ENCODE assay signal across 34 mouse cellular contexts in the genomic region with DNA sequence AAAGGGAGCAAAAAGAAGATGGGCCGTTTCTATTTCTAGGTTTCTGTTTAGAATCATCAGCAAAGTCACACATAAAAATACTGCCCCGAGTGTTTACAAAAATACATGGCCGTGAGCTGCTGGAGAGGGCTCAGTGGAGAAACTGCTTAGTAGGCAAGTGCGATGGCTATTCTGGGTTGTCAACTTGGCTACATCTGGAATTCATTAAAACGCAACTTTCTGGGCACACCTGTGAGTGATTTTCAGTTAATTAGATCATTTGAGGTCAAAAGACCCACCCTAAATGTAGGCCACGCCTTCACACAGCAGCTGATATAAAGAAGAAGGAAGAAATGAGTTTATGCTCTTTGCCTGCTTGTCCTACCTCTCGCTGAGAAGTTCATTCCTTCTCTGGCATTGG. TPM values are rescaled to one million over a fixed set of nuclear protein-coding genes. Genes with fewer than 3 reads are reported as not detected.
DNase-seq lines count a peak whose midpoint lies in the region; ATAC-seq and TF ChIP-seq lines count a peak whose summit lies in the region.
"Had no signal": no experiment of that assay in that cellular context is flagged by ENCODE, and none has a peak within 500 bp of the region (broad histone marks: within the 10 kb centered on the region; RNA-seq: fewer than 3 reads in every experiment).

No protein-coding gene starts in this region.

- no peak overlapping the region for H3K9ac ChIP-seq in hindbrain, postnatal 0 days (replicated peaks; ENCODE audit: low read length)
- no peak overlapping the region for H3K9ac ChIP-seq in limb, embryonic 13.5 days
- H3K9ac ChIP-seq: forebrain, embryonic 15.5 days; heart, embryonic 13.5 days; hindbrain, embryonic 12.5 days; liver, embryonic 15.5 days; lung, embryonic 14.5 days; midbrain, embryonic 15.5 days; neural tube, embryonic 15.5 days had no signal

- DNase-seq in hindbrain, embryonic 10.5 days (ENCODE audit: low spot score) = peak; percentile 20
- DNase-seq in hindbrain, postnatal 0 days (ENCODE audit: low spot score) = no peak
- peak; percentile 66 for DNase-seq in embryonic facial prominence, embryonic 10.5 days (ENCODE audit: low spot score)
- DNase-seq in forelimb bud, embryonic 11.5 days (ENCODE audit: low read depth, low spot score) = peak; percentile 82
- DNase-seq in frontal cortex, postnatal 10 days (ENCODE audit: low spot score in 2 of 2) = no peak
- no peak for DNase-seq in cerebellum, adult 11 months
- DNase-seq in right cerebral cortex, postnatal 36 days (ENCODE audit: low spot score in 2 of 2) = no peak
- DNase-seq: adrenal gland, postnatal 25 days; cerebellum, adult 2 months; cerebellum, postnatal 14 days; heart, postnatal 10 days; kidney, adult 11 months; kidney, postnatal 14 days; lung, embryonic 14.5 days; lung, postnatal 14 days; thymus, adult 2 months; thymus, postnatal 36 days had no signal

- H3K4me1 ChIP-seq in hindbrain, embryonic 10.5 days (replicated peaks) = peaks cover 6% of the 10 kb centered on the region; the same call in 1 of the 2 replicates
- H3K4me1 ChIP-seq in hindbrain, postnatal 0 days (ENCODE audit: insufficient read depth, low read length) = no peaks in the 10 kb centered on the region
- H3K4me1 ChIP-seq in embryonic facial prominence, embryonic 10.5 days = peaks cover 18% of the 10 kb centered on the region
- peaks cover 22% of the 10 kb centered on the region for H3K4me1 ChIP-seq in limb, embryonic 13.5 days
- H3K4me1 ChIP-seq: forebrain, embryonic 15.5 days; hindbrain, embryonic 12.5 days; liver, embryonic 15.5 days; midbrain, embryonic 15.5 days; neural tube, embryonic 15.5 days had no signal

- H3K27me3 ChIP-seq in hindbrain, embryonic 10.5 days (ENCODE audit: insufficient read depth, poor library complexity, severe bottlenecking) = no peaks in the 10 kb centered on the region; the same call in 1 of the 2 replicates
- H3K27me3 ChIP-seq in hindbrain, postnatal 0 days (ENCODE audit: insufficient read depth, low read length) = no peaks in the 10 kb centered on the region
- no peaks in the 10 kb centered on the region for H3K27me3 ChIP-seq in embryonic facial prominence, embryonic 10.5 days (replicated peaks; ENCODE audit: low read depth, poor library complexity, severe bottlenecking)
- no peaks in the 10 kb centered on the region for H3K27me3 ChIP-seq in limb, embryonic 13.5 days
- H3K27me3 ChIP-seq: forebrain, embryonic 15.5 days; heart, embryonic 13.5 days; hindbrain, embryonic 12.5 days; liver, embryonic 15.5 days; midbrain, embryonic 15.5 days; neural tube, embryonic 15.5 days had no signal

- H3K4me3 ChIP-seq in hindbrain, embryonic 10.5 days = no peak overlapping the region
- H3K4me3 ChIP-seq in hindbrain, postnatal 0 days (ENCODE audit: low read length) = no peak overlapping the region
- no peak overlapping the region for H3K4me3 ChIP-seq in embryonic facial prominence, embryonic 10.5 days
- no peak overlapping the region for H3K4me3 ChIP-seq in limb, embryonic 13.5 days
- H3K4me3 ChIP-seq: erythroblast, embryonic 14.5 days; forebrain, embryonic 15.5 days; heart, embryonic 13.5 days; hindbrain, embryonic 12.5 days; left cerebral cortex, adult 2 months; liver, embryonic 15.5 days; midbrain, embryonic 10.5 days; midbrain, embryonic 15.5 days; neural tube, embryonic 15.5 days had no signal

- no peak overlapping the region for H3K4me2 ChIP-seq in hindbrain, postnatal 0 days (ENCODE audit: low read depth, low read length)
- peak overlapping the region; percentile 31 for H3K4me2 ChIP-seq in limb, embryonic 13.5 days (replicated peaks)
- H3K4me2 ChIP-seq: forebrain, embryonic 15.5 days; heart, embryonic 13.5 days; hindbrain, embryonic 12.5 days; liver, embryonic 15.5 days; lung, embryonic 14.5 days; midbrain, embryonic 15.5 days; neural tube, embryonic 15.5 days had no signal

- H3K27ac ChIP-seq in hindbrain, embryonic 10.5 days = no peak overlapping the region
- H3K27ac ChIP-seq in hindbrain, postnatal 0 days = no peak overlapping the region
- H3K27ac ChIP-seq in embryonic facial prominence, embryonic 10.5 days (replicated peaks) = peak overlapping the region; percentile 52; the same call in 1 of the 2 replicates
- H3K27ac ChIP-seq in limb, embryonic 13.5 days = 0 out of 2 replicates have a peak overlapping the region, but pooled peaks have one; percentile 55
- H3K27ac ChIP-seq: forebrain, embryonic 15.5 days; heart, embryonic 13.5 days; hindbrain, embryonic 12.5 days; left cerebral cortex, adult 2 months; liver, embryonic 15.5 days; midbrain, embryonic 10.5 days; midbrain, embryonic 15.5 days; neural tube, embryonic 15.5 days had no signal

- H3K36me3 ChIP-seq in hindbrain, embryonic 10.5 days = no peaks in the 10 kb centered on the region
- no peaks in the 10 kb centered on the region for H3K36me3 ChIP-seq in hindbrain, postnatal 0 days (ENCODE audit: insufficient read depth, low read length)
- H3K36me3 ChIP-seq in embryonic facial prominence, embryonic 10.5 days (replicated peaks) = no peaks in the 10 kb centered on the region
- no peaks in the 10 kb centered on the region for H3K36me3 ChIP-seq in limb, embryonic 13.5 days
- H3K36me3 ChIP-seq: forebrain, embryonic 15.5 days; heart, embryonic 13.5 days; hindbrain, embryonic 12.5 days; liver, embryonic 15.5 days; midbrain, embryonic 10.5 days; midbrain, embryonic 15.5 days; neural tube, embryonic 15.5 days had no signal

- no peak for TF ChIP-seq CTCF in hindbrain, postnatal 0 days (IDR thresholded peaks at IDR 0.05; ENCODE audit: low read depth)

- WGBS in hindbrain, embryonic 10.5 days = 74% methylated on average over 7 of the region's 7 CpGs
- 89% methylated on average over 7 of the region's 7 CpGs for WGBS in hindbrain, postnatal 0 days
- WGBS in embryonic facial prominence, embryonic 10.5 days = 39% methylated on average over 7 of the region's 7 CpGs
- 18% methylated on average over 7 of the region's 7 CpGs for WGBS in limb, embryonic 13.5 days

- ATAC-seq in hindbrain, postnatal 0 days = no peak
- no peak for ATAC-seq in limb, embryonic 13.5 days (ENCODE audit: low FRiP score, low read depth)
- ATAC-seq: forebrain, embryonic 15.5 days; inflammation-experienced regulatory T-cells, adult 6 months; midbrain, embryonic 15.5 days had no signal

- H3K9me3 ChIP-seq in hindbrain, embryonic 10.5 days = no peaks in the 10 kb centered on the region
- peaks cover 4% of the 10 kb centered on the region; the same call in 1 of the 2 replicates for H3K9me3 ChIP-seq in hindbrain, postnatal 0 days (ENCODE audit: low read length)
- no peaks in the 10 kb centered on the region for H3K9me3 ChIP-seq in embryonic facial prominence, embryonic 10.5 days
- 0 out of 2 replicates have a peak, but pooled peaks cover 4% of the 10 kb centered on the region for H3K9me3 ChIP-seq in limb, embryonic 13.5 days
- H3K9me3 ChIP-seq: forebrain, embryonic 15.5 days; hindbrain, embryonic 12.5 days; liver, embryonic 15.5 days; midbrain, embryonic 10.5 days; midbrain, embryonic 15.5 days had no signal

RNA-seq across cellular contexts. Expression of a gene that starts 40.9 kb away (rescaled TPM):
- polyA plus RNA-seq in hindbrain, embryonic 10.5 days (2016; fragmentation: Nextera tagmentation; extraction: Ambion mirVana) = 0.21 and 0.35 TPM in 2 replicates
- total RNA-seq in hindbrain, postnatal 0 days (2014; rRNA removed) = not detected in 2 replicates
- not detected in 2 replicates for polyA plus RNA-seq in hindbrain, postnatal 0 days (2015; fragmentation: Nextera tagmentation; extraction: Ambion mirVana)
- not detected in 2 replicates for polyA plus RNA-seq in embryonic facial prominence, embryonic 10.5 days (2016; fragmentation: Nextera tagmentation; extraction: Ambion mirVana)
- polyA plus RNA-seq in limb, embryonic 13.5 days (2015; fragmentation: Nextera tagmentation; extraction: Ambion mirVana) = not detected in 2 replicates
- total RNA-seq: gastrocnemius, adult 8-10 months; layer of hippocampus, postnatal 10 days; left cerebral cortex, adult 2 months; left cerebral cortex, postnatal 25 days; megakaryocyte progenitor cell, adult 5-6 weeks; MEL had no signal
- polyA plus RNA-seq: erythroblast, embryonic 14.5 days; heart, embryonic 13.5 days; hindbrain, embryonic 12.5 days; kidney, embryonic 14.5 days; midbrain, embryonic 15.5 days; neural tube, embryonic 15.5 days had no signal

RNA-seq across cellular contexts. Expression of a gene that starts 48.3 kb away (rescaled TPM):
- 29.9 and 37.4 TPM in 2 replicates for polyA plus RNA-seq in hindbrain, embryonic 10.5 days (2016; fragmentation: Nextera tagmentation; extraction: Ambion mirVana)
- total RNA-seq in hindbrain, postnatal 0 days (2014; rRNA removed) = 76.3 and 84.0 TPM in 2 replicates
- polyA plus RNA-seq in hindbrain, postnatal 0 days (2015; fragmentation: Nextera tagmentation; extraction: Ambion mirVana) = 62.1 and 65.7 TPM in 2 replicates
- 52.1 and 59.2 TPM in 2 replicates for polyA plus RNA-seq in embryonic facial prominence, embryonic 10.5 days (2016; fragmentation: Nextera tagmentation; extraction: Ambion mirVana)
- 93.6 and 96.5 TPM in 2 replicates for polyA plus RNA-seq in limb, embryonic 13.5 days (2015; fragmentation: Nextera tagmentation; extraction: Ambion mirVana)
- total RNA-seq: MEL had no signal

Comparison
In these comparisons a context has a peak if more than half of its experiments do, and no peak if none do; other contexts are left out.
1. DNase-seq: peak in hindbrain, embryonic 10.5 days (single experiment), embryonic facial prominence, embryonic 10.5 days (single experiment) and forelimb bud, embryonic 11.5 days (single experiment); none in hindbrain, postnatal 0 days (single experiment), frontal cortex, postnatal 10 days (0 of 2), cerebellum, adult 11 months (single experiment) and right cerebral cortex, postnatal 36 days (0 of 2).
2. H3K27ac ChIP-seq: peak in embryonic facial prominence, embryonic 10.5 days (single experiment) and limb, embryonic 13.5 days (single experiment); none in hindbrain, embryonic 10.5 days (single experiment) and hindbrain, postnatal 0 days (single experiment).